Mouse (Mus musculus) thymus, adult 2 months (tissue): ENCODE measurements around the gene Hils1.

Experiments
- CTCF ChIP-seq: fragments of 200-500 bp; IDR thresholded peaks from 2 replicates; pipeline ENCODE4 v1.5.1; 2012; ENCODE audit warnings: mild to moderate bottlenecking, control low read depth, low read length, moderate library complexity, borderline replicate concordance; ENCODE audit not compliant: control insufficient read depth, poor library complexity, insufficient read depth; ENCODE audit errors: extremely low read depth
- POLR2A ChIP-seq: fragments of 200-500 bp; IDR thresholded peaks from 2 replicates; pipeline ENCODE4 v1.6.1; 2012; ENCODE audit warnings: mild to moderate bottlenecking, low read length, control low read depth, moderate library complexity; ENCODE audit not compliant: control insufficient read depth, poor library complexity, insufficient read depth; ENCODE audit errors: extremely low read depth

- TF ChIP-seq POLR2A (no peak), CTCF (no peak)
Measured at GRCm38 (mm10) chr11:94934526-94934925, 32.9 kb upstream of the Hils1 start.
